Mouse (Mus musculus) MEL (cell line): ENCODE measurements around the gene Kif6. TPM values are rescaled to one million over a fixed set of nuclear protein-coding genes. Genes with fewer than 3 reads are reported as not detected.

Experiments
- DNase-seq: peaks from one replicate; pipeline ENCODE4 v3.0.0; 2011; ENCODE audit warnings: low read depth, low spot score
- H3K27ac ChIP-seq: 2 replicates; pipeline ENCODE4 v1.5.1; 2012; ENCODE audit warnings: low read depth, mild to moderate bottlenecking, control low read depth, low read length, moderate library complexity; ENCODE audit not compliant: control insufficient read depth
- H3K27me3 ChIP-seq, 2 experiments: fragments of 150-350 bp in 1 of 2; sonication (generic) in 1 of 2; 2 replicates each; pipeline ENCODE4 v1.6.1; 2012; ENCODE audit warnings: low read length in 2 of 2, mild to moderate bottlenecking in 2 of 2, improper control_type of control experiment in 1 of 2, moderate library complexity in 1 of 2; ENCODE audit not compliant: insufficient read depth in 2 of 2, control insufficient read depth in 1 of 2
- H3K36me3 ChIP-seq, 2 experiments: 2 replicates each; pipeline ENCODE4 v1.6.1; 2012 to 2014; ENCODE audit warnings: low read length in 2 of 2, improper control_type of control experiment in 1 of 2, inconsistent platforms in 1 of 2, mild to moderate bottlenecking in 1 of 2; ENCODE audit not compliant: insufficient read depth in 2 of 2, control insufficient read depth in 1 of 2
- H3K4me1 ChIP-seq, 2 experiments: fragments of 150-350 bp in 1 of 2; sonication (generic) in 1 of 2; 2 replicates each; pipeline ENCODE4 v1.6.1; 2012; ENCODE audit warnings: low read length in 2 of 2, improper control_type of control experiment in 1 of 2, mild to moderate bottlenecking in 1 of 2; ENCODE audit not compliant: insufficient read depth in 2 of 2, control insufficient read depth in 1 of 2
- H3K4me3 ChIP-seq, 2 experiments: fragments of 150-350 bp in 1 of 2; sonication (generic) in 1 of 2; 2 replicates each; pipeline ENCODE4 v1.5.1; 2012; ENCODE audit warnings: low read depth in 2 of 2, low read length in 2 of 2, mild to moderate bottlenecking in 2 of 2, moderate library complexity in 2 of 2, control low read depth in 1 of 2, improper control_type of control experiment in 1 of 2; ENCODE audit not compliant: control insufficient read depth in 1 of 2, insufficient read depth in 1 of 2
- H3K79me2 ChIP-seq: 2 replicates; pipeline ENCODE4 v1.6.1; 2012; ENCODE audit warnings: mild to moderate bottlenecking, low read length, moderate library complexity; ENCODE audit not compliant: control insufficient read depth, poor library complexity, insufficient read depth
- H3K9ac ChIP-seq: 2 replicates; pipeline ENCODE4 v1.6.1; 2012; ENCODE audit warnings: low read depth, mild to moderate bottlenecking, control low read depth, low read length, moderate library complexity; ENCODE audit not compliant: control insufficient read depth, poor library complexity, severe bottlenecking
- H3K9me3 ChIP-seq: fragments of 150-350 bp; sonication (generic); replicated peaks from 2 replicates; pipeline ENCODE4 v1.6.1; 2012; ENCODE audit warnings: mild to moderate bottlenecking, low read length, improper control_type of control experiment, moderate library complexity; ENCODE audit not compliant: insufficient read depth
- CTCF ChIP-seq, 3 experiments: IDR thresholded peaks in 2 of 3; conservative IDR thresholded peaks in 1 of 3; 2 replicates each; pipeline ENCODE4 v1.5.1; 2011 to 2012; ENCODE audit warnings: low read length in 3 of 3, low read depth in 2 of 3, mild to moderate bottlenecking in 2 of 3, improper control_type of control experiment in 1 of 3, inconsistent platforms in 1 of 3, mixed read lengths in 1 of 3, moderate library complexity in 1 of 3; ENCODE audit not compliant: control insufficient read depth in 1 of 3, insufficient read depth in 1 of 3, poor library complexity in 1 of 3, severe bottlenecking in 1 of 3
- E2F4 ChIP-seq: IDR thresholded peaks from 2 replicates; pipeline ENCODE4 v1.6.1; 2011; ENCODE audit warnings: low read depth, low read length, improper control_type of control experiment, borderline replicate concordance
- ELF1 ChIP-seq: IDR thresholded peaks from 2 replicates; pipeline ENCODE4 v1.6.1; 2014; ENCODE audit warnings: low read depth, mild to moderate bottlenecking, inconsistent platforms, low read length, improper control_type of control experiment, moderate library complexity
- ETS1 ChIP-seq: IDR thresholded peaks from 2 replicates; pipeline ENCODE4 v1.6.1; 2012; ENCODE audit warnings: low read depth, mild to moderate bottlenecking, inconsistent platforms, low read length, improper control_type of control experiment, moderate library complexity
- GATA1 ChIP-seq: IDR thresholded peaks from 2 replicates; pipeline ENCODE4 v1.6.1; 2011; ENCODE audit warnings: low read depth, low read length, improper control_type of control experiment
- HCFC1 ChIP-seq: IDR thresholded peaks from 2 replicates; pipeline ENCODE4 v1.6.1; 2012; ENCODE audit warnings: low read depth, mild to moderate bottlenecking, inconsistent platforms, low read length, improper control_type of control experiment, moderate library complexity
- KAT2A ChIP-seq: conservative IDR thresholded peaks from 2 replicates; pipeline ENCODE4 v1.6.1; 2012; ENCODE audit warnings: low read depth, low read length, improper control_type of control experiment, inconsistent platforms
- MAFK ChIP-seq: IDR thresholded peaks from 2 replicates; pipeline ENCODE4 v1.6.1; 2011; ENCODE audit warnings: low read depth, mild to moderate bottlenecking, low read length, improper control_type of control experiment, borderline replicate concordance
- MAZ ChIP-seq: IDR thresholded peaks from 2 replicates; pipeline ENCODE4 v1.6.1; 2012; ENCODE audit warnings: low read depth, mild to moderate bottlenecking, inconsistent platforms, low read length, improper control_type of control experiment
- MEF2A ChIP-seq: IDR thresholded peaks from 2 replicates; pipeline ENCODE4 v1.6.1; 2014; ENCODE audit warnings: low read depth, mild to moderate bottlenecking, inconsistent platforms, low read length, improper control_type of control experiment; ENCODE audit not compliant: poor library complexity, insufficient replicate concordance, severe bottlenecking; ENCODE audit errors: extremely low read depth
- MYB ChIP-seq: IDR thresholded peaks from 2 replicates; pipeline ENCODE4 v1.6.1; 2011; ENCODE audit warnings: mild to moderate bottlenecking, low read depth, low read length, improper control_type of control experiment
- NRF1 ChIP-seq: IDR thresholded peaks from 2 replicates; pipeline ENCODE4 v1.6.1; 2014; ENCODE audit warnings: low read depth, mild to moderate bottlenecking, inconsistent platforms, low read length, improper control_type of control experiment, moderate library complexity; ENCODE audit not compliant: poor library complexity, insufficient read depth, severe bottlenecking
- RAD21 ChIP-seq: IDR thresholded peaks from 2 replicates; pipeline ENCODE4 v1.6.1; 2011; ENCODE audit warnings: mild to moderate bottlenecking, low read depth, low read length, improper control_type of control experiment
- SIN3A ChIP-seq: IDR thresholded peaks from 2 replicates; pipeline ENCODE4 v1.6.1; 2012; ENCODE audit warnings: low read length, improper control_type of control experiment, inconsistent platforms
- UBTF ChIP-seq: IDR thresholded peaks from 2 replicates; pipeline ENCODE4 v1.6.1; 2012; ENCODE audit warnings: low read depth, mild to moderate bottlenecking, inconsistent platforms, low read length, improper control_type of control experiment, moderate library complexity, borderline replicate concordance; ENCODE audit not compliant: insufficient read depth
- USF2 ChIP-seq, 2 experiments: IDR thresholded peaks; 2 replicates each; pipeline ENCODE4 v1.6.1; 2011 to 2012; ENCODE audit warnings: improper control_type of control experiment in 2 of 2, low read length in 2 of 2, borderline replicate concordance in 1 of 2, inconsistent platforms in 1 of 2, low read depth in 1 of 2, mild to moderate bottlenecking in 1 of 2; ENCODE audit not compliant: insufficient read depth in 1 of 2
- ZC3H11A ChIP-seq: IDR thresholded peaks from 2 replicates; pipeline ENCODE4 v1.6.1; 2012; ENCODE audit warnings: low read depth, mild to moderate bottlenecking, inconsistent platforms, low read length, improper control_type of control experiment
- ZNF384 ChIP-seq: IDR thresholded peaks from 2 replicates; pipeline ENCODE4 v1.6.1; 2012; ENCODE audit warnings: low read depth, mild to moderate bottlenecking, inconsistent platforms, low read length, improper control_type of control experiment
- polyA plus RNA-seq, 2 experiments: library from polyadenylated mRNA; stranded (reverse) in 1 of 2; unstranded in 1 of 2; fragments of >175 nt in 1 of 2; fragments of >200 nt in 1 of 2; gene quantifications; 2 replicates each; pipeline versions ENCODE4 v1.2.1 to v1.2.4; 2012; ENCODE audit warnings: low replicate concordance in 2 of 2, low read depth in 1 of 2; ENCODE audit not compliant: insufficient read length in 2 of 2, insufficient read depth in 1 of 2, missing spikeins in 1 of 2
- total RNA-seq: library from RNA; depleted of rRNA; stranded (reverse); fragments of 300-350 nt; gene quantifications from 2 replicates; pipeline ENCODE4 v1.2.3, GENCODE M21; 2012

Gene Kif6
- total and polyA plus RNA-seq, 3 experiments, result not detected

DNA sequence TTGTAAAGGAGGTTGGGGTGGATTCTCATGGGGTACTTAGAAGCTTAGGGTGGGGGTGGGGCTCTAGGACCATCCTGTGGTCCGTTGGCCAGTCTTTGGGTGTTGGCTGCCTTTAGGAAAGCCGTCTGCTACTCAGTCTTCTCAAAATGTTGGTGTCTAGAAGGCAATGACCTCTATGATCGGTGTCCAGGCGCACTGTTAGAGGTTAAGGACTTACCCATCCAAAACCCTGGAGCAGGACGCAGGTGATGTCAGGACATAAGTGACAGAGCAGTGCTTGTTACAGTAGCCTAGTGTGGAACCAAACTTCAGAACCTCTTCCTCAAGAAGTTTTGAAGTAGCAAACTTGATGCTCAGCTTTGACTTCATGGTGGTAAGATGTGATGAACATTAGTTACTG is 170.9 kb downstream of the Kif6 start:
- Histone ChIP-seq H3K4me1 (no peaks in the 10 kb centered on the region), H3K36me3 (no peaks in the 10 kb centered on the region), H3K9me3 (no peaks in the 10 kb centered on the region), H3K4me3 (no peak overlapping the region), H3K9ac (no peak overlapping the region), H3K27ac (no peak overlapping the region), H3K79me2 (no peaks in the 10 kb centered on the region), H3K27me3 (no peaks in the 10 kb centered on the region)
- no peak for TF ChIP-seq MAFK
- no peak for DNase-seq

DNA sequence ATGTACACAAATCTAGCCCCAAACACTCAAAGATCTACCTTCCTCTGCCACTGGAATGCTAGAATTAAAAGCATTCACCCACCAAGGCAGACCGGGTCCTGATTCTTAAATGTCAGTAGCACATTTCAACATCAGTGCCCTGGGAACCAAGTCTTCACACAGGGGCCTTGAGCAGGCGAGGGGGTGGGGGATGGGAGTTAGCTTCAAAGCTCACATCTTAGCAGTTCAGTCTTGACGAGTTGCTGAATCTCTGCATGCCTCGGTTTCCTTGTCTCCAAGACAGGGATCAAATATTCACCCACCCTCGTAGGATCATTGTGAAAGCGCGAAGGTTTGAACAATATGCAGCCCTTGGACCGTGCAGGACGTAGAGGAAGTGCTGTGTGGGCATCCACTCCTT is 172.4 kb downstream of the Kif6 start:
- no peak overlapping the region for H3K4me3 ChIP-seq
- H3K27ac ChIP-seq, result no peak overlapping the region
- H3K36me3 ChIP-seq, result no peaks in the 10 kb centered on the region
- no peaks in the 10 kb centered on the region for H3K27me3 ChIP-seq
- DNase-seq, result no peak
- no peak overlapping the region for H3K9ac ChIP-seq
- H3K79me2 ChIP-seq, result no peaks in the 10 kb centered on the region
- H3K4me1 ChIP-seq, result no peaks in the 10 kb centered on the region
- TF ChIP-seq MAZ (no peak), ELF1 (no peak), ETS1 (no peak), ZNF384 (no peak), GATA1 (no peak), KAT2A (no peak), NRF1 (no peak), CTCF (IDR thresholded peaks at IDR 0.05 in 2 of 3, conservative IDR thresholded peaks at IDR 0.05 in 1 of 3; ENCODE audit: control insufficient read depth in 1 of 3, insufficient read depth in 1 of 3, low read depth in 2 of 3, low read length in 3 of 3, poor library complexity in 1 of 3, severe bottlenecking in 1 of 3) (no peak), MEF2A (no peak), SIN3A (no peak), E2F4 (no peak)
- H3K9me3 ChIP-seq, result no peaks in the 10 kb centered on the region

- H3K9ac ChIP-seq, result no peak overlapping the region
- no peak overlapping the region for H3K4me3 ChIP-seq
- no peaks in the 10 kb centered on the region for H3K9me3 ChIP-seq
- H3K27me3 ChIP-seq, result no peaks in the 10 kb centered on the region
- DNase-seq, result no peak
- H3K79me2 ChIP-seq, result no peaks in the 10 kb centered on the region
- H3K4me1 ChIP-seq, result no peaks in the 10 kb centered on the region
- no peaks in the 10 kb centered on the region for H3K36me3 ChIP-seq
- no peak overlapping the region for H3K27ac ChIP-seq
- TF ChIP-seq UBTF (no peak), MYB (no peak), KAT2A (no peak), GATA1 (no peak), USF2 (IDR thresholded peaks at IDR 0.05; ENCODE audit: borderline replicate concordance in 1 of 2, insufficient read depth in 1 of 2, low read depth in 1 of 2, low read length in 2 of 2) (no peak), RAD21 (no peak), HCFC1 (no peak), ZC3H11A (no peak), ETS1 (no peak)
- TF ChIP-seq, all 39 proteins: peak for 0
Observed at GRCm38 (mm10) chr17:49788187-49788974, 173.4 kb downstream of the Kif6 start.
